Mouse (Mus musculus): ENCODE results near the gene Slc10a7.
"Not testable (repeated sequence)": the region's sequence is repeated elsewhere in the genome, so short reads cannot be mapped to it uniquely, and the experiment has no call there.

Gene Slc10a7

GRCm38 (mm10) chr8:78509273-78510031 is at the start of gene Slc10a7:
Gene Slc10a7, plus strand, starts transcription at chr8:78509346.
- DNase-seq (ENCODE audit: low spot score), result peak; percentile 88

- no peak for DNase-seq (ENCODE audit: low spot score)
Observed at GRCm38 (mm10) chr8:78463941-78464340, 45.2 kb upstream of the Slc10a7 start.

- no peak for DNase-seq (ENCODE audit: low spot score)
Observed at GRCm38 (mm10) chr8:78467889-78468288, 41.3 kb upstream of the Slc10a7 start.

GRCm38 (mm10) chr8:78477051-78477829 is 31.9 kb upstream of the Slc10a7 start:
- peak; percentile 54 for DNase-seq (ENCODE audit: low spot score)

- DNase-seq (ENCODE audit: low spot score), result no peak
Observed at GRCm38 (mm10) chr8:78489733-78490132, 19.4 kb upstream of the Slc10a7 start.

- no peak for DNase-seq (ENCODE audit: low spot score)
Observed at GRCm38 (mm10) chr8:78493031-78493430, 16.1 kb upstream of the Slc10a7 start.

- DNase-seq (ENCODE audit: low spot score), result not testable (repeated sequence)
Observed at GRCm38 (mm10) chr8:78496273-78496672, 12.9 kb upstream of the Slc10a7 start.

- DNase-seq (ENCODE audit: low spot score), result no peak
Observed at GRCm38 (mm10) chr8:78502706-78503105, 6.4 kb upstream of the Slc10a7 start.

- peak; percentile 56 for DNase-seq (ENCODE audit: low spot score)
Observed at GRCm38 (mm10) chr8:78507979-78508718, 997 bp upstream of the Slc10a7 start.

GRCm38 (mm10) chr8:78508719-78509272 is 350 bp upstream of the Slc10a7 start, which contains the start of gene Rbmxl1:
Gene Rbmxl1, minus strand, starts transcription at chr8:78508898.
- DNase-seq (ENCODE audit: low spot score), result peak; percentile 92

- DNase-seq (ENCODE audit: low spot score), result peak; percentile 55
Observed at GRCm38 (mm10) chr8:78510094-78510493, 948 bp downstream of the Slc10a7 start.

- DNase-seq (ENCODE audit: low spot score), result peak; percentile 14
Observed at GRCm38 (mm10) chr8:78510926-78511325, 1.8 kb downstream of the Slc10a7 start.

GRCm38 (mm10) chr8:78513106-78513505 is 4.0 kb downstream of the Slc10a7 start:
- DNase-seq (ENCODE audit: low spot score), result no peak

GRCm38 (mm10) chr8:78514706-78515105 is 5.6 kb downstream of the Slc10a7 start:
- no peak for DNase-seq (ENCODE audit: low spot score)

- DNase-seq (ENCODE audit: low spot score), result no peak
Observed at GRCm38 (mm10) chr8:78515132-78515531, 6.0 kb downstream of the Slc10a7 start.

- no peak for DNase-seq (ENCODE audit: low spot score)
Observed at GRCm38 (mm10) chr8:78533981-78534380, 24.8 kb downstream of the Slc10a7 start.

GRCm38 (mm10) chr8:78536716-78537115 is 27.6 kb downstream of the Slc10a7 start:
- DNase-seq (ENCODE audit: low spot score), result no peak

- DNase-seq (ENCODE audit: low spot score), result no peak
Observed at GRCm38 (mm10) chr8:78537795-78538194, 28.6 kb downstream of the Slc10a7 start.

GRCm38 (mm10) chr8:78542670-78543069 is 33.5 kb downstream of the Slc10a7 start:
- not testable (repeated sequence) for DNase-seq (ENCODE audit: low spot score)

GRCm38 (mm10) chr8:78543621-78544020 is 34.5 kb downstream of the Slc10a7 start:
- no peak for DNase-seq (ENCODE audit: low spot score)

GRCm38 (mm10) chr8:78544545-78544944 is 35.4 kb downstream of the Slc10a7 start:
- no peak for DNase-seq (ENCODE audit: low spot score)

Measured in MN1 (cell line).